Mouse (Mus musculus) v-Abl transformed pro-B cells (cell line): ENCODE measurements around the gene Gm20388.
"Not testable (repeated sequence)": the region's sequence is repeated elsewhere in the genome, so short reads cannot be mapped to it uniquely, and the experiment has no call there.

Experiments used
- in situ Hi-C, 2 experiments: fragments of 400-800 bp; cut with MboI; formaldehyde crosslinking; loops; one replicate each; pipeline ENCODE4 v1.15.1; 2025; ENCODE audit not compliant: unreplicated experiment in 2 of 2

Gene Gm20388

DNA sequence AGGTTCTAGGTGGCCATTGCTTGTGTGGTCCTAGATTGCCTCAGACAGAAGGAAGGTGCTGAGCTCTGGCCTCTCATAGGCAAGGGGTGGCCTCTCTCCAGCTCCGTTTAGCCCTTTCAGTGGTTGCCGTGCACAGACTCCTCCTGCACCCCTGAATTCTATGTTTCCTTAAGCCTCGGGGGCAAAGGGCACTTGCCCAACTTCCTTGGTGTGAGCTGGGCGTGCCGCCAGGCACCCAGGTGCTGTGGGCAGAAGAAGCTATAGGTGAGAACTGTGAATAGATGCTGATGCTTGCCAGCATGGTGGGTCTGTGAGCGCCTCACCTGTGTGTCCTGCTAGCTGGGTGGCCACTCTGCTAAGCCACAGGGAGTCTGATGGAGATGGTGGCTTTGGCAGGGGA is 456.2 kb downstream of the Gm20388 start:
- in situ Hi-C loops = no loop called here

DNA sequence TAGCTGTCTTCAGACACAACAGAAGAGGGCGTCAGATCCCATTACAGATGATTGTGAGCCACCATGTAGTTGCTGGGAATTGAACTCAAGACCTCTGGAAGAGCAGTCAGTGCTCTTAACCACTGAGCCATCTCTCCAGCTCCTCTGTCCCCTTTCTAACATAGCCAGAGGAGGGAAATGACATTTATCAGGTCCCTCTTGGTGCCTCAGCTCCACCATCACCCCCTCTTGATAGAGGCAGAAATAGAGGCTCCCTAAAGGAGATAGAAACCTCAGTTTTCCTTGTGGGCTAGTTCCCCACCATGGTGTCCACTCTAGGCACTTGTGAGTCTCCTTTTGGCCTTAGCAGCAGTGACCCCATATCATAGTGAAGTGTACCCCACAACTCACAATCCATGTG is 457.6 kb downstream of the Gm20388 start:
- in situ Hi-C loops = not testable (repeated sequence)

DNA sequence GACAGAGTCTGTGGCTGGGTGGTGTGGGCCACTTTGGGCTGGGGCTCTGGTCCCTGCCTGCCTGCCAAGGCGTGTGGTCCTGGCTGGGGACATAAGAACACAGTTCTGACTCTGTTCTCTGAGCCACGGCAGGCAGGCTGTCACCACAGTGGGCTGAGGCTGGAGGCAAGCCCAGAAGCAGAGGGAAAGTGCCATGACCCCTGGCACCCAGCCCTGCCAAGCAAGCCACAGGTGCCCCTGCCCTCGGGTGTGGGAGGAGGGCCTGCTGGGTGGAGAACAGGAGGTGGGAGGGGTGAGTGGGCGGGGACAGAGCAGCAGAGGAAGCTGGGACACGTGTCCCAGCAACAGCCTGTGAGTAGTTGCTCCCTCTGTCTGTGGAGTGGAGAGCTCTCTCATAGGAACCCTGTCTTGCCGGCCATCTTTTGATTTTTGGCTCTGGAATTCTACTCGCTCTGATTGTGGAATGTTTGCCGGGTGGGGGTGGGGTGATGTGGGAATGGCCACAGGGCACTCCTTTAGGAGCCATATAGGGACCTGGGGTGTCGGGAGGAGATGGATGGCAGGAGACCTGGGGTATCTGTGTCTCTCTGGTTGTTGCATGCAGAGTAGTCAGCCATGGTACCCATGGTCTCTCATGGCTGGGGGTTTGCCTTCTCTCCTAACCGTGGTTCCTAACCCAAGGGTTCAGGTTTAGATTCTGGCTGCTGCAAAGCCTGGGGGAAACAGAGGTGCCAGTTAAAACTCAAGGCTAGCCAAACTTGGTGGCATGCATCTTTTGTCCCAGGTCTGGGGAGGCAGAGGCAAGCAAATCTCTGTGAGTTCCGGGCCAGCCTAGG is 458.4 kb downstream of the Gm20388 start:
- in situ Hi-C loops = no loop called here

DNA sequence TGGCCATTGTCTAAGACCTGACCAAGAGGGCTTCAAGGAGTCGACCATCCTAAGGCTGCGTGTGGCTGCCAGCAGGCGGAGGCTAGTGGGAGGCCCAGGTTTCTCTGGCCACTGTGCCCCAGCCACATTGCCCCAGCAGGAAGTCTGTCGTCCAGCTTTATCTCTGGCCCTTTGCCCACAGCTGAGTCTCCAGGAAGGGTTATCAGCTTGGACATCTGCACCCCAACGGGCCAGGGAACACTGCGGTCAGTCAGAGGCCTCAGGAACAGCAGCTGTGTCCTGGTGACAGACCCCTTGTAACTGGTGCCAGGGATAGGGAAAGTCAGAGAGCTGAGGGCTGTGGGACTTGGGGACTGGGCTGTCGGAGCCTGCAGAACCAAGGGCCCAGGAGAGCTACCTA is 459.3 kb downstream of the Gm20388 start:
- in situ Hi-C loops = no loop called here

DNA sequence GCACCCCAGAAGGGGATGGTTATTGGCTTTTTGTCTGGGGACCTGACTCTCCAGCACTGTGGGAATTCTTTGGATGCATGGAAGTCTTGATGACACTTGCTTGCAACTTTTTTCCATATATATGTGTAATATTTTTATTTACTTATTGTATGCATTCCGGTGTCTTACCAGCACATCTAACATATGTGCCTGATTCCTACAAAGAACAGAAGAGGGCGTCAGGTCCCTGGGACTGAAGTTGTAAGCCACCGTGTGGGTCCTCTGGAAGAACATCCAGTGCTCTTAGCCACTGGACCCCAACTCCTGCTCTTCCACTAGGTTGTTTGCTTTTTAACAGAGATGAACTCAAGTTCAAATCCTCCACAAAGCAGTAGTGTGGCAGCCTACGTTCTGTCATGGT is 459.8 kb downstream of the Gm20388 start:
- in situ Hi-C loops = no loop called here

DNA sequence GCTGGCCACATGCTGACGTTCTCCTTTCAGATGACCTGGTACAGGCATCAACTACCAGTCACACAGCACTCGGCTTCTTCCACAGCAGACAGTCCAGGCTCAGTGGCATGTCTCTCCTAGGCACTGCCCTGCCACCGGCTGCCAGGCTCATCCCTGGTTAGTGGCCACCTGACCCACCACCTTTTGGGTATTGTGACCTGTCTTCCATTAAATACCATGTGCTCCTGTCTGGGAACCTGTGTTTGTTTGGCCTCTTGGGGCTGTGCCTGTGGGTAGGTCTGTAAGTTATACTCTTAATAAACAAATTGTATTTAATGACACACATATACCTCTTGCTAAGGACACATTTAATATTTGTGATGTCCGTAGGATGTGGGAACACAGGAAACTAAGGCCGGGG is 460.5 kb downstream of the Gm20388 start:
- in situ Hi-C loops = no loop called here

DNA sequence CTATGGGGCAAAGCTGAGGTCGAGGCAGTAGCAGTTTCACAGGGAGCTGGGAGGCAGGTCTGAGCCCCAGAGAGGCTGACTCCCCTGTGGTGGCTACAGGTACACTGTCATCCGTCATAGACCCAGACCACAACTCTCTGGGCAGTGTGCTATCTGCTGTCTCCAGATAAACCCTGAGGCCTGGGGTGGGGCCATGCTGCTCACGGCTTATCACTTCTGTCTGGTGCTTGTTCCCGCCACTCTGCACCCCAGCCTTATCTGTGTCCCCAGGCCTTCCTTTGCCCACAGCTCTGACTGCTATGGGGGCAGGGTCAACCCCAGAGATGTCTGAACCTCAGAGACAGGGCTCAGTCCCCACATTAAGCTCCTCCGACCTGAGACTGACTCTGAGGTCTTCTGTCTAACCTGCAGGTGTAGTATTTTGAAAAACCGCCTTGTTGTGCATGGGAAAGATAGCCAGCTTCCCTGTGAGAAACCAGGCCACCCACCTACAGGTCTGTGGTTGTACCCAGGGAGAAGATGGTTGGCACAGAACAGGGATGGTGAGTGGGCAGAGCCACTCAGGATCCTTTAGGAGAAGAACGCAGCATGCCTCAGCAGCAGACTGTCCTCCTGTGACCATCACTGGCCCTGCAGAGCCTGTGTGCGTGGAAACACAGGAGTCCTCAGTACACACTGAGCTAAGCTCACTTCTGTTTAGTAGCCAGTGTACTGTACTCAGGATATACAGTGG is 461.2 kb downstream of the Gm20388 start:
- in situ Hi-C loops = no loop called here

DNA sequence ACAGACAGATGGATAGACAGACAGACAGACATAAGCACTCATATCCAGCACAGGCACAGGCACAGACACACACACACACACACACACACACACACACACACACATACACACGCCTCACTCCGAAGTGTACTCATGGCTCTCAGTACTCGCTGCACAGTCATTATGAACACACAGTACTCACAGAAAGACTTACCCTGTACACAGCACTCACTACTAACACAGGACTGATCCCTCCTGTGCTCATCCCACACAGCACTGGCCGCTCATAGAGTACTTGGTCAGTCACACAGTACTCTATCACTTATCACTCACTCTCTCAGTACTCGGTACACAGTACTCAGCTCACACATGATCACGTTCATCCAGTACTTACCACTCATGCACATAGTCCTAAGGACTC is 462.0 kb downstream of the Gm20388 start:
- in situ Hi-C loops = no loop called here

DNA sequence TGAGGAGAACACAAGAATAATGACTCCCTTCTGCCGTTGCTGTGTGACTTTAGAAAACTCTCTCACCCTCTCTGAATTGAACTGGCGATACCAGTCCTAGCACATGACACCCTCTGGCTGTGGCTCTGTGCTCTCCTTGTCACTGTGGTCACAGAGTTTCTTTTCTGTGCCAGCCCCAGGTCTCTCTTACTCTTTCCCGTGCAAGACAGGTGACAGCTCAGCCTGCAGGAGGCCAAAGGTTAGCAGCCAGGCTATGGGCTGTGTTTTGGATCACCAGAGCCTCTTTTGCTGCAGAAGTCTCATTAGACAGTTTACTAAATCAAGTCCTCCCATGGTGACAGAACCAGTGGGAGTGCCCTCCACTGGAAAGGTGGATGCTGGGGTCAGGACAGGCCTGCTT is 463.0 kb downstream of the Gm20388 start:
- in situ Hi-C loops = no loop called here

DNA sequence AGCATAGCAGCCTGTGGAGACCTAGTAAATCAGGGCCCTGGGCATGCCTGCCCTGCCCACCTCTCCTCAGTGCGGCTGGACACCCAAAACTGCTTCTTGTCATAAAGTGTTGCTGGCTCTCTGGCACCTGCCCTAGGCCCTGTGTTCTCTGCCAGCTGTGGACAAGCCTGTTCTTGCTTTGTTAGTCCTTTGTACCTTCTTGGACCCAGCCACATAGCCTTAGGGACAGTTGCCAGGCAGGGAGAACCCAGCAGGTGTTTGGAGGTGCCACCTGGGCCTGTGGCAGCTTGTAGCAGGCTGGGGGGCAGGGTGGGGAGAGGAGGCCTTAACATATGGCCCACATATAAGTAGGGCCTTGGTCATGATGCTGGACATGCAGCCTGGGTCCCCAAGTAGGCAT is 463.4 kb downstream of the Gm20388 start:
- in situ Hi-C loops = no loop called here

DNA sequence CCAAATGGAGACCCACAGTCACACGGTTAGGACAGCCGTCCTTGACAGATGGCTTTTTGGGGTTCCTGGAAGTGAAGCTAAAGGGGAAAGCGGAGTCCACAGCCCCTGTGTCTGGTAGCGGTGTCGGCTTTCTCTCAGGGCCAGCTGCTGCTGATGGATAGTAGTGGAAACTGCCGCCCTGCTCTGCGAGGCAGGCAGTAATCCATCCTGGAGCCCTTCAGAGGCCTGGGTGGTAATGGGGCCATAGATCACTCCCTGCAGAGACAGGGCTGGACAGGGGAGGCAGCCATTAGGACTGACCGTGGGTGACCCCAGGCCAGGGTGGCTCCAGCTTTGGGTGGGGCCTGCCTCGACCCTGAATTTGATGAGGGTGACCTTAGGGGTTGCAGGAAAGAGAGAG is 463.9 kb downstream of the Gm20388 start:
- in situ Hi-C loops = no loop called here

DNA sequence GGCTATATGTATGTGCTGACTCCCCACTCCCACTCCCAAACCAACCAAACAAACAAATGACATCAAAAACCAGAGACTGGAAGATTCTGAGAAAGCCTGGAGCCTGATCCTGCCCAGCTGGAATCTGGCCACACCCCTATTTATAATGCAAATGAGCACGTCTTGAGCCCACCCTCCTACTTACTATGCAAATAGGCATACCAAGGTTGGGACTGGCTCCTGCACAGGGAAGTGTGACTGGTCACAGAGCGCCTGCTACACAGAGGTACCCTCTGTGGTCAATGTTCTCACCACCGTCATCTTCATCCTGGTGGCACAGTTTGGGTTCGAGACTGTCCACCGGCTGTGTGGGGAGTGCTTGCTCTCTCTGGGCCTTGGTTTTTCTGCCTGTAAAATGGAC is 464.5 kb downstream of the Gm20388 start:
- in situ Hi-C loops = no loop called here

DNA sequence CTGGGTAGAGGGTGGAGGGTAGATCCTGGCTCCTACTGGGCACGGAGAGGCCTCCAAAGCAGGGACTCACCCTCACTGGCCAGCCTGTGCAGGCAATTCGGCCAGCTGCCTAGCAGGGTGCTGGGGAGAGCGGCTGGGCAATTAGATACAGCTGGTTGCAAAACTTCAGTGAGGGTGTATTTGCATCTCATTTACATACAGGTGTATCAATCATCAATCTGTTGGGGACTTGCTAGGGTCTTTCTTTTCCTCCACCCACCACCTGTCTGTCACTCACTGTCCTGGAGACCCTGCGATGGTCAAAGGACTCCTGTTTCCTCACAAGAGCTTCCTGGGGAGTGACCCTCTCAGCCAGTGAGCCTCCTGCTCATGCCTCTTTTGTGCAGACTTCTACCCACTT is 465.6 kb downstream of the Gm20388 start:
- in situ Hi-C loops = no loop called here

DNA sequence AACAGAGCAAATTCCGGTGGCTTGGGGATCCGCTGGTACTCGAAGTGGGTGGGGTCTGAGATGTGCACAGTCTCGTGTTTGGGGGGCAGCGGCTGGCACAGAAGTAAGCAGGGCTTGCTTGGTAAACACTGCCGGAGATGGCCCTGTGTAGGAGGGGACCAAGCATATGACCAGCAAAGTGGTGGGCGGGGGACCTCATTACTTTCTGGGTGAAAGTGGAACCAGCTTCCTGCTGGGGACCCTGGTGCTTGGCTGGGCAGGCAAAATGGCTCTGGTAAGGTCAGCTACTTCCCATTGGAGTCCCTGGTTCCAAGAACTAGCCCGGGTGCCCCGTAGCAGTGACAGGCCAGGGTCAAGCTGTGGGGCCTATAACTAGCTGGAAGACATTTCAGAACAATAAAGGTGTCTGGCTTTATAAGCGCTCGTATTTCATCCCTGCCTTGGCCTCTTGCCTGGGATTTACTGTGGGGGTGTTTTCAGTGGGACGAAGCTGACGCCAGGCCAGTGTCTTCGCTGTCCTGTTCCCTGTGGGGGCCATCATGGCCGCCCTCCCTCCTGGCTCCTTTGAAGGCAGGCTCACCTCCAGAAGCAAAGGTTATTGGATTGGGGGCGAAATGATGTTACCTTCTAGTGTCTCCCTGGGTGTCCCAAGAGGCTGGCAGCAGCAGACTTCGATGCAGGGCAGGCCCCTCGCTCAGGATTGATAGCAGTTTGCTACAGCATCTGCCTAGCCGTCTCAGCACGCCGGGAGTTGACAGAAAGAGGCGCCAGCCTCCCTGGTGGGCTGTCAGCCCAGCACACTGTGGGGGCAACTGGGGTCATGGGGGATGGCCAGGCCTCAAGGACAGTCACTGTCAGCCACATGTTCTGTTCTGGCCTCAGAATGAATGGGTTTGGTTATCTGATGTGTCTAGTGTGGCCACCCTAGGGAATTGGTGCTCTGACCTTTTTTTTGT is 466.5 kb downstream of the Gm20388 start:
- in situ Hi-C loops = no loop called here

DNA sequence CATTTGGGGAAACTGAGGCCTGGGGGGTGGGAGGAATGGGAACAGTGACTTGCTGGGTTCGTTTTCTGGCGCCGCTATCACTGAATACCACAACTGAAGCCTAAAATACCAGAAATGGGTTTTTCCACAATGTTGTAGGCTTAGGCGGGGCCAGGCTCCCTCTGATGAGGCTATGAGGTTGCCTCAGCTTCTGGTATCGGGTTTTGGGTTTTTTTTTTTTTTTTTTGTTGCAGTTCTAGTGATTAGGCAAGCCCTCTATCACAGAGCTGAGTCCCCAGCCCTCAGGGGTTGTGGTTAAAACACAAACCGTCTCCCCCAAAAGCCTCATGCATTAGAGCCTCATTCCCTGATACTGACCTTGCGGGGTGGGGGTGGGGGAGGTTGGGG is 467.2 kb downstream of the Gm20388 start:
- in situ Hi-C loops = no loop called here

DNA sequence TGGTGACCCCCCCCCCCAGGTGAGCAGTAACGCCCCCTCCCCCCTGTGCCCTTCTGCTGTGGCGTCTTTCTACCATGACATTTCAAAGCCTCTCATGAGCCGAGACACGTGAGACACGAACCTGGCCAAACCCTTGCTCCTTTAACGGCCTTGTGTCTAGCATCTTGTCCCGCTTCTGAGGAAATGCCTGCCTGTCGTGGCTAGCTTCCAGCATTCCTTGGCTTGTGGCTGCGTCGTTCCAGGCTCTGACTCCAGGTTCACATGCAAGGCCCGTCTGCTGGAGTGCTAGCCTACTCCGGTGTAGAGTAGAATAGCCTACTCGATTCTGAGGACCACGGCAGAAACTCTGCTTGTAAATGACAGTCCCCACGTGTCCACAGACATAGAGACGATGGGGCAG is 467.7 kb downstream of the Gm20388 start:
- in situ Hi-C loops = no loop called here

DNA sequence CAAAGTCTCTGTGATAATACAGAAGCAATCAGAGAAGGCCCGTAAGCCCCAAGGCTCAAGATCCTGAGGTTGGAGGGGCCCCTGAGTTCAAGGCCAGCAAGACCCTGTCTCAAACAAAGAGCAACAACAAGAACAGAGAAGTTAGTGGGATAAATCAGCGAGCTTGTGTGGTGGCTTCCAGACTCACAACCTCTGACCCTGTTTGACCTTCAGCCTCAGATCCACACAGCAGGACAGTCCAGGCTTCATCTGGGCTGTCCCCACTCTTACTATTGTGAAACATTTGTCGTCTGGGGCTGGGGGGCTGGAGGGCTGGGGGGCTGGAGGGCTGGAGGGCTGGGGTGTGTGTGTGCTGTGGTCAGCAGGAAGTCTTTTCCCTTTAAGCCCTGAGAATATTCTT is 468.4 kb downstream of the Gm20388 start:
- in situ Hi-C loops = no loop called here

DNA sequence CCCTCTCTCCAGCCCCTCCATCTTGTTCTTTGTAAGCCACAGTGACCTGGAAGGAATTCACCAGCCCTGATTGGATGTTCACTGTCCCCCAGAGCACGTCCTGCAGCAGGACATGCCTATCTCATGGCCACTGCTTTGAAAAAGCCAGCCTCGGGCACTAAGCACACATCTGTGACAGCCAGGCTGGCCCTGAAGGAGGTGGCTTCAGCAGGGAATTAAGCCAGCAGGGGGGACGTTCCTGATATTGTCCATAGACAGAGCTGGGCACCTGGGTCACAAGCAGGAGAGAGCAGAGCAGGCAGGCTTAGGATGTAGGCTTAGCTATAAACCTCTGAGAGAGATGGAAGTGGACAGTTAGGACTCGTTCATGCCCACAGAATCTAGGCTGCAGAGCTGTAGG is 471.2 kb downstream of the Gm20388 start:
- in situ Hi-C loops = no loop called here

DNA sequence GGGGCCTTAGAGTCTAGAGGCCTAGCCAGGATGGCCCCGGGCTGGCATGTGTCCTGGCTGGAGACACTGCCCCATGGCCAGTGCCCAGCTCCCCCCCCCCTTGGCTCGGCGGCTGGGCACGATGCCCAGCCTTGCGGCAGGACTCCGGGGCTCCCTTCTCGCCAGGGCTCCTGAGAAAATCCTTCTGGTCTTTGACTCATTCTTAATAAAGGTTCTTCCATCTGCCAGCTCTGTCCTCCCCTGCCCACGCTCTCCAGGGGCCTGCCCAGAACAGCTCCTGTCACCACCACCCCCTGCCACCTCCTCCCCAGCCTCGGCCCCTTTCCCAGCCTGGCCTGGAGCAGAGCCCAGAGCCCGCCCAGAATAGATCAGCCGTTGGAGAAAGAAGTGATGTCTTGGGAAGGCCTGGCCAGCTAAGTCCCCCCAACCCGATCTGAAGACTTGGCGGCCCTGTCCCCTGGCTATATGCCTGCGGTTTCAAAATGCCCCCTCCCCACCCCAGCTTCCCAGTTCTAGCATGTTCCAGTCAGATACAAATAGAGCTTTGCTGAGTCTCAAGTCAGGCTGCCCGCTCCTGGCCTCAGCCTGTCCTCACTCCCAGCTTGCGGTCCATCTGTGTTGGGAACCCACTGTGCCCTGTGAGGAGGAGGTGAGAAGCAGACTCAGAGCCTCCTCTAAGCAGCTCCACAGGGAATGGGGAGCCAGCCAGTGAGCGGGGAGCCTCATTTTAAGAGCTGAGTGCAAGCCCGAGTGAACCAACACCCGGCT is 472.0 kb downstream of the Gm20388 start:
- in situ Hi-C loops = no loop called here

DNA sequence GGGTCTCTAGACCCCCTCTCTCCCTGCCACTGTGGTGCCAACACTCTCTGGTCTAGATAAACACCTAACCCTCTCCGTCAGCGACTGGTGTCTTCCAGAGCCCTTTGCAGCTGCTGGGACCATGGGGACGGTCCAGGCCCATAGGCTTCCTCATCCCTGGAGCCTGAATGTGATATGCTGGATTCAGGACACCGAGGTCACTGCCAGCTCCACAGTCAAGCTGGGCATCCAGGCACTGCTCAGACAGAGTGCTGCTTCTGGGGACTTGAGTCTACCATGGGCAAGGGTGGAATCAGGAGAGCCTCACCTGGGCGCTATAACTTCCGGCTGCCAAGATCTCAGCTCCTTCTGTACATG is 472.5 kb downstream of the Gm20388 start:
- in situ Hi-C loops = no loop called here
